Mouse (Mus musculus) lung, postnatal 4 days (tissue): ENCODE results near the gene Clasp2.
"Not testable (repeated sequence)": the region's sequence is repeated elsewhere in the genome, so short reads cannot be mapped to it uniquely, and the experiment has no call there.

Experiments
- DNase-seq, 2 experiments: peaks; one replicate each; pipeline ENCODE4 v3.0.0; 2021

Clasp2 gene

GRCm38 (mm10) chr9:113741108-113741636, at the start of gene Clasp2:
Clasp2 (plus strand) TSS chr9:113741473.
- DNase-seq = peak; percentile 84 to 90

- DNase-seq = no peak
Measured at GRCm38 (mm10) chr9:113701441-113702160, 39.7 kb upstream of the Clasp2 start.

GRCm38 (mm10) chr9:113706108-113706507, 35.2 kb upstream of the Clasp2 start:
- no peak for DNase-seq

GRCm38 (mm10) chr9:113706841-113707240, 34.4 kb upstream of the Clasp2 start:
- no peak for DNase-seq

- peak; percentile 95 for DNase-seq
Measured at GRCm38 (mm10) chr9:113707481-113708360, 33.6 kb upstream of the Clasp2 start, which contains the start of gene Pdcd6ip. Pdcd6ip (minus strand) TSS chr9:113708259.

GRCm38 (mm10) chr9:113708361-113709280, 32.7 kb upstream of the Clasp2 start:
- no peak for DNase-seq

GRCm38 (mm10) chr9:113710871-113711270, 30.4 kb upstream of the Clasp2 start:
- DNase-seq = no peak

- peak; percentile 41 to 50 for DNase-seq
Measured at GRCm38 (mm10) chr9:113719063-113719462, 22.2 kb upstream of the Clasp2 start.

- DNase-seq = no peak
Measured at GRCm38 (mm10) chr9:113724646-113725045, 16.6 kb upstream of the Clasp2 start.

GRCm38 (mm10) chr9:113725609-113726008, 15.7 kb upstream of the Clasp2 start:
- not testable (repeated sequence) for DNase-seq

GRCm38 (mm10) chr9:113726131-113726530, 15.1 kb upstream of the Clasp2 start:
- DNase-seq = no peak

- DNase-seq = no peak
Measured at GRCm38 (mm10) chr9:113726991-113727680, 14.1 kb upstream of the Clasp2 start.

GRCm38 (mm10) chr9:113731540-113731939, 9.7 kb upstream of the Clasp2 start:
- DNase-seq = no peak

GRCm38 (mm10) chr9:113735920-113736319, 5.4 kb upstream of the Clasp2 start:
- no peak for DNase-seq

GRCm38 (mm10) chr9:113738021-113738420, 3.3 kb upstream of the Clasp2 start:
- DNase-seq = no peak

GRCm38 (mm10) chr9:113738941-113739340, 2.3 kb upstream of the Clasp2 start:
- DNase-seq = no peak

- peak; percentile 69 to 73 for DNase-seq
Measured at GRCm38 (mm10) chr9:113741637-113742137, 414 bp downstream of the Clasp2 start.

- DNase-seq = peak in 1 of 2 experiments; percentile 17
Measured at GRCm38 (mm10) chr9:113742361-113742794, 1.1 kb downstream of the Clasp2 start.

- DNase-seq = no peak
Measured at GRCm38 (mm10) chr9:113743291-113743690, 2.0 kb downstream of the Clasp2 start.

GRCm38 (mm10) chr9:113749356-113749755, 8.1 kb downstream of the Clasp2 start:
- peak; percentile 42 for DNase-seq
